Mouse (Mus musculus) lung, embryonic 14.5 days (tissue): Measurements from ENCODE around the gene Ppp6r2. TPM values are rescaled to one million over a fixed set of nuclear protein-coding genes. Genes with fewer than 3 reads are reported as not detected.
A peak's percentile ranks its signal among the peaks of the same experiment; 100 is the strongest.

Source experiments
- ATAC-seq: fragments of 200-750 bp; cut with Nextera tagmentation; 2 replicates; pipeline ENCODE4 v1.8.0; 2017; ENCODE audit warnings: mild to moderate bottlenecking, moderate TSS enrichment, moderate library complexity; ENCODE audit not compliant: insufficient read depth
- DNase-seq: peaks from one replicate; pipeline ENCODE4 v3.0.0-alpha.2; 2015
- H3K27ac ChIP-seq: fragments of 300-500 bp; sonication (generic); 2 replicates; pipeline ENCODE4 v1.5.1; 2014; ENCODE audit warnings: low read depth, mild to moderate bottlenecking, moderate library complexity
- H3K27me3 ChIP-seq: fragments of 300-500 bp; sonication (generic); 2 replicates; pipeline ENCODE4 v1.6.1; 2014; ENCODE audit warnings: low read length, control low read depth; ENCODE audit not compliant: insufficient read depth
- H3K36me3 ChIP-seq: fragments of 300-500 bp; sonication (generic); 2 replicates; pipeline ENCODE4 v1.6.1; 2014; ENCODE audit warnings: control low read depth; ENCODE audit not compliant: insufficient read depth
- H3K4me1 ChIP-seq: fragments of 300-500 bp; sonication (generic); 2 replicates; pipeline ENCODE4 v1.6.1; 2014; ENCODE audit warnings: antibody characterized with exemption, control low read depth; ENCODE audit not compliant: insufficient read depth
- H3K4me2 ChIP-seq: fragments of 300-500 bp; sonication (generic); 2 replicates; pipeline ENCODE4 v1.6.1; 2014; ENCODE audit warnings: mild to moderate bottlenecking
- H3K4me3 ChIP-seq: fragments of 300-500 bp; sonication (generic); 2 replicates; pipeline ENCODE4 v1.5.1; 2014; ENCODE audit warnings: low read depth, low read length
- H3K9ac ChIP-seq: fragments of 300-500 bp; sonication (generic); 2 replicates; pipeline ENCODE4 v1.6.1; 2014
- H3K9me3 ChIP-seq: fragments of 300-500 bp; sonication (generic); 2 replicates; pipeline ENCODE4 v1.6.1; 2016; ENCODE audit warnings: low read depth, low read length, control low read depth
- CTCF ChIP-seq: IDR thresholded peaks from 2 replicates; pipeline ENCODE4 v1.5.1; 2016; ENCODE audit warnings: antibody characterized with exemption, low read depth
- WGBS: fragments of 180-500 bp; shearing (Covaris S2); extraction: QIAGEN DNeasy Blood & Tissue Kit; methylation state at CpG from one replicate; pipeline ENCODE4 v1.1.7; 2014; 5-methylcytosine and 5-hydroxymethylcytosine counted together
- polyA plus RNA-seq: library from polyadenylated mRNA; unstranded; fragments of >200 nt; fragmentation: Nextera tagmentation; extraction: Ambion mirVana; gene quantifications from 2 replicates; pipeline ENCODE4 v1.2.1, GENCODE M21; 2014

Ppp6r2 gene
- polyA plus RNA-seq: 25.6 and 27.8 TPM in 2 replicates

DNA sequence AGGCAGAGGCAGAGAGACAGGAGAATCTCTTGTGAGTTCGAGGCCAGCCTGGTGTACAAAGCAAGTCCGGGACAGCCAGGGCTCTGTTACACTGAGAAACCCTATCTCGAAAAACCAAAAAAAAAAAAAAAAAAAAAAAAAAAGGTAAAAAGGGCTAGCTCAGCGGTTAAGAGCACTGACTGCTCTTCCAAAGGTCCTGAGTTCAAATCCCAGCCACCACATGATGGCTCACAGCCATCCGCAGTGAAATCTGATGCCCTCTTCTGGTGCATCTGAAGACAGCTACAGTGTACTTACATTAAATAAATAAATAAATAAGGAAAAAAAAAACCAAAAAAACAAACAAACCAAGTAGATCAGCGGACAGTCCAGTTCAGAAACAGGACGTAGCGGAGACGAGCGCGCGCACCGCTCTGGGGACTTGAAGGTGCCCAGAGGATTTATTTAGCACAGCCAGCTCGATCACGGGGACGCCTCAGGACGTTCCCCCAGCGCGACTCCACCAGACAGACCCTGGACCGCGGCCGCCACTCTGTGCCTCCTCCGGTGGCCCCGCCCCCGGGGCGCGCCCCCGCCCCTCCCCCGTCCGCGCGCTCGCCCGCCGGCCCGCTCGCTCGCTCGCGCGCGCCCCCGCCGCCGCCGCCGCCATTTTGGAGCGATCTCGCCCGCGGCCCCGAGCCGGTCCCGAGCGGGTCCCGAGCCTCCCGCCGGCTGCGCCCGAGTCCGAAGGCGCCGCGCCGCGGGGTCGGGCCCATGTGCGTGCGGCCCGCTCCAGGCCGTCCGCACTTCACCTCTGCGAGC is at the start of gene Ppp6r2:
Gene Ppp6r2 (plus strand): TSS at position 639 of the 801 bp plus-strand sequence.
- ATAC-seq: peak; percentile 88
- Histone ChIP-seq H3K9me3 (no peaks in the 10 kb centered on the region), H3K4me3 (peak within 1 kb of the TSS; percentile 94), H3K9ac (peak within 1 kb of the TSS; percentile 92), H3K4me1 (no peaks in the 10 kb centered on the region), H3K4me2 (peak within 1 kb of the TSS; percentile 85), H3K36me3 (peaks cover 6% of the 10 kb centered on the region; the same call in 1 of the 2 replicates), H3K27me3 (no peaks in the 10 kb centered on the region), H3K27ac (peak within 1 kb of the TSS; percentile 89)
- peak; percentile 30; the same call in 1 of the 2 replicates for TF ChIP-seq CTCF
- peak; percentile 87 for DNase-seq
- 4% methylated on average over 35 of the region's 73 CpGs for WGBS

- H3K9me3 ChIP-seq: no peaks in the 10 kb centered on the region
- TF ChIP-seq CTCF: no peak
- no peak overlapping the region for H3K4me3 ChIP-seq
- H3K9ac ChIP-seq: no peak overlapping the region
- peaks cover 13% of the 10 kb centered on the region for H3K4me1 ChIP-seq
- H3K27me3 ChIP-seq: no peaks in the 10 kb centered on the region
- no peak overlapping the region for H3K27ac ChIP-seq
- ATAC-seq (no peak), DNase-seq (no peak)
- 89% methylated on average over 12 of the region's 12 CpGs for WGBS
- H3K36me3 ChIP-seq: peaks cover 89% of the 10 kb centered on the region
- no peak overlapping the region for H3K4me2 ChIP-seq
These were observed 45.9 kb upstream of the Ppp6r2 start for GRCm38 (mm10) chr15:89165478-89165877.

DNA sequence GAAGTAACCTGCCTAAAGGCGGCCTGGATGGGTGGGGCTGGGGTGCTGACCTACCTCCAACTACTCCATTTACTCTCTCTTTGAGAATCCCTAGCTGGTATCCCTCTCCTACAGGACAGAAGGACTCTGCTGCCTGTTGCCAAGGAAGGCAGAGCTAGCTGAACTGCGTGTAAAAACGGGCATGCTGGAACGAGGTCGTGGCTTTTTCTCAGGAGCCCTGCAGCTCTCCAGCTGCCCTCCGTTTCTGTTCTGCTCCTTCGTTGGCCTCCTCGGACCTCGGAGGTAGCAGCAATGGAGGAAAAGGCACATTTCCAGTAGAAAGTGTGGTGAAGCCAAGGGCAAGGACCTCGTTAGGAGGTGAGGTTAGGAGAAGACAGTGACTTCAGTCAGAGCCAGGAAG is 42.4 kb upstream of the Ppp6r2 start:
- peak overlapping the region; percentile 33 for H3K9ac ChIP-seq
- peak overlapping the region; percentile 16; the same call in 1 of the 2 replicates for H3K4me3 ChIP-seq
- H3K27ac ChIP-seq: peak overlapping the region; percentile 51
- 36% methylated on average over 10 of the region's 10 CpGs for WGBS
- no peak for ATAC-seq
- no peak for DNase-seq
- H3K27me3 ChIP-seq: no peaks in the 10 kb centered on the region
- peaks cover 54% of the 10 kb centered on the region for H3K36me3 ChIP-seq
- H3K4me1 ChIP-seq: peaks cover 16% of the 10 kb centered on the region
- peak overlapping the region; percentile 45 for H3K4me2 ChIP-seq
- TF ChIP-seq CTCF: no peak
- H3K9me3 ChIP-seq: no peaks in the 10 kb centered on the region

- DNase-seq (peak; percentile 90), ATAC-seq (peak; percentile 78)
- TF ChIP-seq CTCF: no peak
- peak overlapping the region; percentile 16; the same call in 1 of the 2 replicates for H3K4me3 ChIP-seq
- peaks cover 20% of the 10 kb centered on the region for H3K4me1 ChIP-seq
- H3K36me3 ChIP-seq: peaks cover 49% of the 10 kb centered on the region
- H3K9me3 ChIP-seq: no peaks in the 10 kb centered on the region
- H3K27ac ChIP-seq: peak overlapping the region; percentile 51
- WGBS: 4% methylated on average over 10 of the region's 10 CpGs
- H3K9ac ChIP-seq: peak overlapping the region; percentile 33; the same call in 1 of the 2 replicates
- H3K4me2 ChIP-seq: peak overlapping the region; percentile 45
- H3K27me3 ChIP-seq: no peaks in the 10 kb centered on the region
These were observed 41.9 kb upstream of the Ppp6r2 start for GRCm38 (mm10) chr15:89169431-89169830.

- ATAC-seq (peak; percentile 5; the same call in 1 of the 2 replicates), DNase-seq (peak; percentile 49)
- WGBS: 33% methylated on average over 3 of the region's 3 CpGs
- Histone ChIP-seq H3K9me3 (no peaks in the 10 kb centered on the region), H3K4me1 (peaks cover 26% of the 10 kb centered on the region), H3K9ac (peak overlapping the region; percentile 18; the same call in 1 of the 2 replicates), H3K27ac (peak overlapping the region; percentile 51), H3K4me2 (peak overlapping the region; percentile 45; the same call in 1 of the 2 replicates), H3K36me3 (peaks cover 42% of the 10 kb centered on the region), H3K4me3 (no peak overlapping the region), H3K27me3 (no peaks in the 10 kb centered on the region)
- no peak for TF ChIP-seq CTCF
These were observed 41.3 kb upstream of the Ppp6r2 start for GRCm38 (mm10) chr15:89170102-89170501.

DNA sequence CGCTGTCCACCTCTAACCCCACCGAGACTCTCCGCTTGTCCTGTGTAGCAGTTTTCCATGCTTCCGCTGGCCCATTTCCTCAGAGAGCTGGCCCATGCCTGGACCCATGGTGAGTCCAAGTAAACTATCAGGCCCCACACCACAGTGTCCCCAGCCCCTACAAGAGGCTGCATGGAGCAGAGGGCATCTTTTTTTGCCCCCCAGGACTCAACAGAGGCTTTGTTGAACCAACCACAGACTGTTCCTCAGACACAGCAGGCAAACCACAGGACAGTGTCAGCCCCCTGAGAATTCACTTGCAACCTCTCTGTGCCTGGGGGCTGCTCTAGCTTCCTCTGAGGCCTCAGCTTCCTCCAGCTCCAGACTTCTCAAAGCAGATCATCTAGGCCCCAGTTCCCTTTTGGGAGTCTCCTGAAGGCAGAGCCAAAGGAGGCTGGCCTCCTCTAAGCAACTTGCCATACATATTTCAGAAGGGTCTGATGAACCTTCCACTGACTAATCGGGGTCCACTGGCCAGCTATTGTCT is 39.8 kb upstream of the Ppp6r2 start:
- Histone ChIP-seq H3K4me3 (no peak overlapping the region), H3K4me1 (peaks cover 37% of the 10 kb centered on the region), H3K9me3 (no peaks in the 10 kb centered on the region), H3K27ac (no peak overlapping the region), H3K4me2 (no peak overlapping the region), H3K9ac (no peak overlapping the region), H3K36me3 (peaks cover 28% of the 10 kb centered on the region), H3K27me3 (no peaks in the 10 kb centered on the region)
- ATAC-seq (no peak), DNase-seq (no peak)
- 83% methylated on average over 5 of the region's 5 CpGs for WGBS
- TF ChIP-seq CTCF: no peak
